Mouse (Mus musculus) regulatory T cell (primary cell): Measurements from ENCODE around the gene Vmn2r26.
"Not testable (repeated sequence)": the region's sequence is repeated elsewhere in the genome, so short reads cannot be mapped to it uniquely, and the experiment has no call there.

Source experiments
- in situ Hi-C: fragments of 300-600 bp; cut with MboI, MseI; formaldehyde crosslinking; loops from one replicate; pipeline ENCODE4 v1.15.1; 2025; ENCODE audit warnings: high pct_unique_total_duplicates

The Vmn2r26 gene

DNA sequence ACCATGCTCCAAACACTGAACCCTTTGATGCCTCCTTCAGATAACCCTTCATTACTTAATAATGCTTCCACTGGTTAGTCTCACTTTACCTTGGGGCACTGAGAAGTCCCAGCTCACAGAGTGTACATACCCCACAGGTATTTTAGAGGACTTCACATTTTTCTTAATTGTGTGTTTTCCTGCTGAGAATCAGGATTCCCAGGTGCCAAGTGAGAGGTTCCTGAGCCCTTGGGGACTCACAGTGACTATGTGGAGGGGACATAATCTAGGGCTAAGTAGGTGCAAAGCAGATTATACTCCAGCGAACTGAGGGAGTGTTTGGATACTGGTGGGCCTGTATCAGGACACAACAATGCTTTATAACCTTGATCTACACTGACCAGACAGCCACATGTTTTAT lies at the start of gene Vmn2r26:
Vmn2r26 (plus strand) TSS at position 301 of the 400 bp plus-strand sequence.
- in situ Hi-C loops: not testable (repeated sequence)

DNA sequence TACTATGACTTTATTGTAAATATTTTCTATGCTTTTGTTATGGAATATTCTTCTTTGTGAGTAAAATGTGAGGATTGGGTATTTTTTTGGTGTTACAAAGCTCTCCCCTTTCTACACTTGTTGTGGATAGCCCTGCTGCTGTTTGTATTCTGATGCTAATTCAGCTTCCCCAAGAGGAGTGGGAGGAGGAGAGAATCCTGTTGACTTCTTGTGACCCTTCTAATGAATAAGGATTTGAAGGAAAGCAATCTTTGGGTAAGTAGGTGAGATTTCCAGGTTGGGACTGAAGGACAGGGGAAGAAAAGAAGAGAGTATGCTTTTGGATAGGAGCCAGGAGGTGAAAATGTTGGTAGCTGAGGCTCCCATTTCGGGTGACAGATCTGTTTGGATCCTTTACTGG lies 3.5 kb upstream of the Vmn2r26 start:
- in situ Hi-C loops: no loop called here

DNA sequence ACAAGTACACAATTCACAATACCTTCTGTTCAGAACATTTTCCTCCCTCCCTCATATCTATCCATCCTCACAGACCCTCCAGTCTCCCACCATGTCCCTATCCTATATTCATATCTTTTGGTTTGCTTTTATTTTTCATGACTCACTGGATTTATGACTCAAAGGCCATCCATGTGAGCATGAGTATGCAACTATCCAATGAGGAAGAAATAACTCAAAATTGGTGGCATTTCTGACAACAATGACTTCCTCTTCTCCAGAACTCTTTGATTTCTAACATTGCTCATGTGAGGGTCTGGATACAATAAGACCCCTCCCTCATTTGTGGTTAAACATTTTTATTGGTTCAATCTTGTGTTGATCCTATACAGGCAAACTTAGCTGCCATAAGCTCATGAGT lies 24.0 kb downstream of the Vmn2r26 start:
- in situ Hi-C loops: no loop called here

DNA sequence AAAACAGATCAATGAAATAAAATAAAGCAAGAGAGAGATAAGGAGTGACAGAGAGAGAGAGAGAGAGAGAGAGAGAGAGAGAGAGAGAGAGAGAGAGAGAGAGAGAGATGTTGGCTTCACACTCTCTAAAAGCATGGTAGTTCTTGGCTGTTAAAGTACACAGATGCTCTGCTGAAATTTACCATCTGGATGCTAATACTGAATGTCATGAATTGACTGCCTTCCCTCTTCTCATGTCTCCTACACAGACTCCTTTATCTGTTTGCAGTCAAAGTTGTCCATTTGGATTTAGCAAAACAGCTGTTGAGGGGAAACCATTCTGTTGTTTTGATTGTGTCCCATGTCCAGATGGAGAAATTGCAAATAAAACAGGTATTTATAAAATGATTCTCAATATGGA lies 29.2 kb downstream of the Vmn2r26 start:
- in situ Hi-C loops: loop anchor here (5.0 kb wide), 1 partner anchor 231 kb away; no protein-coding TSS in a partner anchor

DNA sequence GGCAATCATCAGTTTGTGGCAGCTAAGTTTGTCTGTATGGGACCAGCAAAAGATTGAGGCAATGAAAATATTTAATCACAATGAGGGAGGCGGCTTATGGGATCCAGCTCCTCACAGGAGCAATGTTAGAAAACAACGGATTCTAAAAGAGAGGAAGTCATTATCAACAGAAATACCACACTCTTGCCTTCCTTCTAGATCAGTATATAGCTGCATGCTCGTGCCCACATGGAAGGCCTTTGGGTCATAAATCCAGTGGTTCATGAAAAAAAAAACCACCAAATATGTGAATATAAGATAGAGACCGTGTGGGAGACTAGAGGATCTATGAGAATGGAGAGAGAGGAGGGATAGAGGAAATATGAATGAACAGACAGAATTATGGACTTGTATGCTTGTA lies 78.0 kb downstream of the Vmn2r26 start:
- in situ Hi-C loops: loop anchor here (10.0 kb wide), 1 partner anchor 1388 kb away; no protein-coding TSS in a partner anchor
